Mouse (Mus musculus) limb, embryonic 15.5 days (tissue): ENCODE data around the gene Brsk1. TPM values are rescaled to one million over a fixed set of nuclear protein-coding genes. Genes with fewer than 3 reads are reported as not detected.

Experiments
- ATAC-seq: fragments of 200-750 bp; cut with Nextera tagmentation; 2 replicates; pipeline ENCODE4 v1.8.0; 2017; ENCODE audit warnings: low read depth, moderate TSS enrichment; ENCODE audit not compliant: insufficient number of reproducible peaks, low FRiP score, low TSS enrichment
- H3K27ac ChIP-seq: fragments of 300-500 bp; sonication (generic); 2 replicates; pipeline ENCODE4 v1.5.1; 2015; ENCODE audit warnings: moderate library complexity, mild to moderate bottlenecking, inconsistent platforms
- H3K27me3 ChIP-seq: fragments of 300-500 bp; sonication (generic); 2 replicates; pipeline ENCODE4 v1.6.1; 2015; ENCODE audit warnings: inconsistent platforms
- H3K36me3 ChIP-seq: fragments of 300-500 bp; sonication (generic); 2 replicates; pipeline ENCODE4 v1.6.1; 2015; ENCODE audit warnings: inconsistent platforms
- H3K4me1 ChIP-seq: fragments of 300-500 bp; sonication (generic); 2 replicates; pipeline ENCODE4 v1.6.1; 2015; ENCODE audit warnings: inconsistent platforms
- H3K4me2 ChIP-seq: fragments of 300-500 bp; sonication (generic); 2 replicates; pipeline ENCODE4 v1.6.1; 2015; ENCODE audit warnings: mild to moderate bottlenecking, inconsistent platforms
- H3K4me3 ChIP-seq: fragments of 300-500 bp; sonication (generic); 2 replicates; pipeline ENCODE4 v1.5.1; 2015; ENCODE audit warnings: mild to moderate bottlenecking, inconsistent platforms
- H3K9ac ChIP-seq: fragments of 300-500 bp; sonication (generic); 2 replicates; pipeline ENCODE4 v1.6.1; 2015; ENCODE audit warnings: inconsistent platforms
- H3K9me3 ChIP-seq: fragments of 300-500 bp; sonication (generic); 2 replicates; pipeline ENCODE4 v1.6.1; 2016; ENCODE audit warnings: inconsistent platforms
- WGBS: fragments of 180-500 bp; shearing (Covaris S2); methylation state at CpG from one replicate; pipeline ENCODE4 v1.1.7; 2015; 5-methylcytosine and 5-hydroxymethylcytosine counted together
- polyA plus RNA-seq: library from polyadenylated mRNA; unstranded; fragments of >200 nt; fragmentation: Nextera tagmentation; extraction: Ambion mirVana; gene quantifications from 2 replicates; pipeline ENCODE4 v1.2.1, GENCODE M21; 2015

Brsk1 gene
- polyA plus RNA-seq, 1 experiment from 2014 or later, result 1.00 TPM

DNA sequence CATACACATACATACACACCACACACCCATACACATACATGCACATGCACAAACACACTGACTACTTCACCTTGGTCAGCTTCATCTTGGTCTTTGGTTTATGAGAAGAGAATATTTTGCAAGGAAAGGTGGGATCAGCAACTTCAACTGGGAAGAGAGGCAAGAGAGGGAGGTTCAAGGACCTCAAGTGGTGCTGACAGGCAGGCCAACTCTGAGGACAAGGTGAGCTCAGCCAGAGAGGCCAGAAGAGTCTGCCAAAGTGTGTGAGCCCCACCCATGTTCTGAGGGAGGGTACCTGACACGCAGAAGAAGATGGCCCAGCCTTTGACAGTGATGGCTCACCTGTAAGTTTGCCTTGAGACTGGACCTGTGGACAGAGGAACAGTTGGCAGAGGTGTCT lies 69.3 kb downstream of the Brsk1 start:
- Histone ChIP-seq H3K4me2 (no peak overlapping the region), H3K27me3 (no peaks in the 10 kb centered on the region), H3K27ac (no peak overlapping the region), H3K4me3 (no peak overlapping the region), H3K9me3 (no peaks in the 10 kb centered on the region), H3K9ac (no peak overlapping the region), H3K4me1 (no peaks in the 10 kb centered on the region), H3K36me3 (no peaks in the 10 kb centered on the region)
- ATAC-seq, result no peak
- 42% methylated on average over 1 of the region's 1 CpGs for WGBS

- WGBS, result 16% methylated on average over 4 of the region's 4 CpGs
- Histone ChIP-seq H3K9me3 (no peaks in the 10 kb centered on the region), H3K27me3 (no peaks in the 10 kb centered on the region), H3K27ac (no peak overlapping the region), H3K9ac (no peak overlapping the region), H3K4me1 (no peaks in the 10 kb centered on the region), H3K4me3 (no peak overlapping the region), H3K36me3 (no peaks in the 10 kb centered on the region), H3K4me2 (no peak overlapping the region)
- ATAC-seq, result no peak
Observed at GRCm38 (mm10) chr7:4764946-4765710, 74.7 kb downstream of the Brsk1 start.

Other genes starting within 250 kb of the Brsk1 start
- 25.4 and 25.6 TPM in 2 replicates for gene Rdh13, start 245.0 kb upstream of the Brsk1 start, polyA plus RNA-seq
- gene Eps8l1, start 229.9 kb upstream of the Brsk1 start, polyA plus RNA-seq, result 11.4 and 13.4 TPM in 2 replicates
- 35.9 and 46.8 TPM in 2 replicates for gene Ppp1r12c, start 188.9 kb upstream of the Brsk1 start, polyA plus RNA-seq
- 229 and 541 TPM in 2 replicates for gene Tnnt1, start 174.2 kb upstream of the Brsk1 start, polyA plus RNA-seq
- 4.7 and 5.2 TPM in 2 replicates for gene Tnni3, start 166.4 kb upstream of the Brsk1 start, polyA plus RNA-seq
- 1.8 and 3.0 TPM in 2 replicates for gene Dnaaf3, start 158.2 kb upstream of the Brsk1 start, polyA plus RNA-seq
- gene Syt5, start 143.1 kb upstream of the Brsk1 start, polyA plus RNA-seq, result 3.8 and 4.7 TPM in 2 replicates
- gene Ptprh, start 86.6 kb upstream of the Brsk1 start, polyA plus RNA-seq, result not detected in 2 replicates
- gene Tmem86b, start 59.2 kb upstream of the Brsk1 start, polyA plus RNA-seq, result 0.52 and 0.99 TPM in 2 replicates
- 6.4 and 7.0 TPM in 2 replicates for gene Ppp6r1, start 31.6 kb upstream of the Brsk1 start, polyA plus RNA-seq
- 81.3 and 85.8 TPM in 2 replicates for gene Hspbp1, start 5.5 kb upstream of the Brsk1 start, polyA plus RNA-seq
- 0.22 and 0.29 TPM in 2 replicates for gene Tmem150b, start 34.6 kb downstream of the Brsk1 start, polyA plus RNA-seq
- gene Kmt5c, start 49.5 kb downstream of the Brsk1 start, polyA plus RNA-seq, result 46.2 and 50.0 TPM in 2 replicates
- gene Cox6b2, start 62.5 kb downstream of the Brsk1 start, polyA plus RNA-seq, result 44.4 and 51.0 TPM in 2 replicates
- gene Fam71e2, start 80.7 kb downstream of the Brsk1 start, polyA plus RNA-seq, result not detected in 2 replicates
- 0.49 and 0.63 TPM in 2 replicates for gene Il11, start 92.3 kb downstream of the Brsk1 start, polyA plus RNA-seq
- gene Tmem190, start 92.3 kb downstream of the Brsk1 start, polyA plus RNA-seq, result 0.38 and 0.68 TPM in 2 replicates
- 14.1 and 15.7 TPM in 2 replicates for gene Tmem238, start 99.1 kb downstream of the Brsk1 start, polyA plus RNA-seq
- 298 and 362 TPM in 2 replicates for gene Rpl28, start 102.3 kb downstream of the Brsk1 start, polyA plus RNA-seq
- gene Ube2s, start 122.0 kb downstream of the Brsk1 start, polyA plus RNA-seq, result 270 and 282 TPM in 2 replicates
- gene Shisa7, start 154.1 kb downstream of the Brsk1 start, polyA plus RNA-seq, result 0.32 and 0.46 TPM in 2 replicates
- gene Isoc2b, start 179.7 kb downstream of the Brsk1 start, polyA plus RNA-seq, result 12.7 and 12.9 TPM in 2 replicates
- gene Isoc2a, start 186.5 kb downstream of the Brsk1 start, polyA plus RNA-seq, result 0.86 and 1.0 TPM in 2 replicates
- 0.17 TPM in 1 of 2 replicates, not detected in the other for gene Gm36210, start 215.9 kb downstream of the Brsk1 start, polyA plus RNA-seq
- 3.4 TPM in 2 replicates for gene Zfp628, start 224.6 kb downstream of the Brsk1 start, polyA plus RNA-seq
- gene Nat14, start 231.4 kb downstream of the Brsk1 start, polyA plus RNA-seq, result 2.5 and 3.7 TPM in 2 replicates
- 15.6 and 21.9 TPM in 2 replicates for gene Ssc5d, start 235.2 kb downstream of the Brsk1 start, polyA plus RNA-seq